Mouse (Mus musculus): ENCODE measurements around the gene Muc13. TPM values are rescaled to one million over a fixed set of nuclear protein-coding genes. Genes with fewer than 3 reads are reported as not detected.

Muc13 gene
- polyA plus RNA-seq, 1 experiment from 2014 or later: 0.06 TPM

DNA sequence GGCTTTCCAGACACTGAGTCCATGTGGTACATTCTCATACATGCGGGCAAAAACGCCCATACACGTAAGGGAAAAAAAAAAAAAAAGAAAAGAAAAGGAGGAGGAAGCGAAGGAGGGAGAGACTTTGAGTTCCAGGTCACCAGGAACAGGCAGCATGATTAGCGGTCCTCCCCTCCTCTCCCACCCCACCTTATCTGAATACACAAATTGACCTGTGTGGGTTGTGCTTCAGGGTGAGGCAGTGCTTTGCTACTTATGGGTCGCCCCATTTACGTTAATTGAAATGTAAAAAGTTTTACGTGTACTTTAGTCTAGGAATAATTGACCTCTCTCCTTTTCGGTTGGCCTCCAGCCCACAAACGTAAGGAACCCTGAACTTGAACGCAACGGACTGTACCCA lies 27.5 kb upstream of the Muc13 start:
- no peak for ATAC-seq (ENCODE audit: low FRiP score, low TSS enrichment)
- WGBS: 84% methylated on average over 12 of the region's 12 CpGs
- no peaks in the 10 kb centered on the region for H3K9me3 ChIP-seq (ENCODE audit: low read length)
- no peak overlapping the region for H3K4me2 ChIP-seq (replicated peaks; ENCODE audit: low read depth, low read length)
- H3K27me3 ChIP-seq (ENCODE audit: insufficient read depth, low read length): no peaks in the 10 kb centered on the region
- H3K36me3 ChIP-seq (ENCODE audit: insufficient read depth, low read length): 0 out of 2 replicates have a peak, but pooled peaks cover 4% of the 10 kb centered on the region
- 0 out of 2 replicates have a peak, but pooled peaks cover 4% of the 10 kb centered on the region for H3K4me1 ChIP-seq (ENCODE audit: insufficient read depth, low read length)
- H3K9ac ChIP-seq (replicated peaks; ENCODE audit: low read length): no peak overlapping the region
- H3K27ac ChIP-seq (ENCODE audit: low read length): no peak overlapping the region
- no peak overlapping the region for H3K4me3 ChIP-seq (ENCODE audit: low read length)

- Histone ChIP-seq H3K27me3 (ENCODE audit: insufficient read depth, low read length) (no peaks in the 10 kb centered on the region), H3K4me2 (replicated peaks; ENCODE audit: low read depth, low read length) (no peak overlapping the region), H3K36me3 (ENCODE audit: insufficient read depth, low read length) (0 out of 2 replicates have a peak, but pooled peaks cover 4% of the 10 kb centered on the region), H3K9ac (replicated peaks; ENCODE audit: low read length) (no peak overlapping the region), H3K9me3 (ENCODE audit: low read length) (no peaks in the 10 kb centered on the region), H3K4me1 (ENCODE audit: insufficient read depth, low read length) (0 out of 2 replicates have a peak, but pooled peaks cover 4% of the 10 kb centered on the region), H3K27ac (ENCODE audit: low read length) (no peak overlapping the region), H3K4me3 (ENCODE audit: low read length) (no peak overlapping the region)
- no peak for ATAC-seq (ENCODE audit: low FRiP score, low TSS enrichment)
- WGBS: 73% methylated on average over 15 of the region's 15 CpGs
Observed at GRCm38 (mm10) chr16:33766757-33767156, 27.1 kb upstream of the Muc13 start.

DNA sequence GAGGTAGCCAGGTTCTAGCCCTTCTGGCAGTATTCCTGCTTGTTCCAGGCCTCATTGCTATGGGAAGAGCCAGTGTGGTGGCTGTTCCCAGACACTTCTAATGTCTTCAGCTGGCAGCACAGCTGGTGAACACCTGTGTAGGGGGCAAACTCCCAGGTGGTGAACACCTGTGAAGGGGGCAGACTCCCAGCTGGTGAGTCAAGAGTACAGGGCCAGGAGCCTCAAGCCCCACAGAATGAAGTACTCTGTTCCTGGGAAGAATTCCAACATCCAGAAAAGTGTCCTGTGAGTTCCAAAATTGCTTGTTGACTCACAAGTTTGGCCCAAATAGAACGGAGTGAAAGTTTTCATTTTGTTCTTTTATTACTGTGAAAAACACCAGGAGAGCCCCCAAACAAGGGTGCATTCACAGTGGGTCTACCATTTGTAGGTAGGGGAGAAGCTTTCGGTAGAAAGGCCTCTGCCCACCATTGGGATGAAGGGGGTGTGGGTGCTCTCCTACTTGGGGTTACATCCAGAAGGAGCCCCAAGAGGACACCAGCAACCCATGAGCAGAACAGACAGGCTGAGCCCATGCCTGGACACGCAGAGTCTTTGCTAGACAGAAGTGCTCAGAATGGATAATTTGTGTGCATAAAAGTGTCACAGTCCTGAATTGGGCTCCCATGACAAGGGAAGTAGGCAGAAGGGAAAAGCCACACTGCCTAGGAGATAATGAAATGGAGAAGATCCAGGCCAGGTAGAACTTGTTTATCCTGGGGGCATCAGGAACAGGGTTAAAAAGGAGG lies 25.2 kb upstream of the Muc13 start:
- Histone ChIP-seq H3K9ac (replicated peaks; ENCODE audit: low read length) (no peak overlapping the region), H3K4me2 (replicated peaks; ENCODE audit: low read depth, low read length) (no peak overlapping the region), H3K9me3 (ENCODE audit: low read length) (no peaks in the 10 kb centered on the region), H3K4me3 (ENCODE audit: low read length) (no peak overlapping the region), H3K27ac (ENCODE audit: low read length) (no peak overlapping the region), H3K27me3 (ENCODE audit: insufficient read depth, low read length) (no peaks in the 10 kb centered on the region), H3K4me1 (ENCODE audit: insufficient read depth, low read length) (0 out of 2 replicates have a peak, but pooled peaks cover 4% of the 10 kb centered on the region), H3K36me3 (ENCODE audit: insufficient read depth, low read length) (0 out of 2 replicates have a peak, but pooled peaks cover 4% of the 10 kb centered on the region)
- ATAC-seq (ENCODE audit: low FRiP score, low TSS enrichment): no peak
- WGBS: 80% methylated on average over 3 of the region's 3 CpGs

GRCm38 (mm10) chr16:33769848-33770247 lies 24.0 kb upstream of the Muc13 start:
- no peak overlapping the region for H3K4me3 ChIP-seq (ENCODE audit: low read length)
- no peak overlapping the region for H3K27ac ChIP-seq (ENCODE audit: low read length)
- H3K9ac ChIP-seq (replicated peaks; ENCODE audit: low read length): no peak overlapping the region
- WGBS: 53% methylated on average over 7 of the region's 7 CpGs
- no peaks in the 10 kb centered on the region for H3K4me1 ChIP-seq (ENCODE audit: insufficient read depth, low read length)
- no peak for ATAC-seq (ENCODE audit: low FRiP score, low TSS enrichment)
- H3K9me3 ChIP-seq (ENCODE audit: low read length): no peaks in the 10 kb centered on the region
- H3K27me3 ChIP-seq (ENCODE audit: insufficient read depth, low read length): no peaks in the 10 kb centered on the region
- H3K36me3 ChIP-seq (ENCODE audit: insufficient read depth, low read length): 0 out of 2 replicates have a peak, but pooled peaks cover 4% of the 10 kb centered on the region
- no peak overlapping the region for H3K4me2 ChIP-seq (replicated peaks; ENCODE audit: low read depth, low read length)

DNA sequence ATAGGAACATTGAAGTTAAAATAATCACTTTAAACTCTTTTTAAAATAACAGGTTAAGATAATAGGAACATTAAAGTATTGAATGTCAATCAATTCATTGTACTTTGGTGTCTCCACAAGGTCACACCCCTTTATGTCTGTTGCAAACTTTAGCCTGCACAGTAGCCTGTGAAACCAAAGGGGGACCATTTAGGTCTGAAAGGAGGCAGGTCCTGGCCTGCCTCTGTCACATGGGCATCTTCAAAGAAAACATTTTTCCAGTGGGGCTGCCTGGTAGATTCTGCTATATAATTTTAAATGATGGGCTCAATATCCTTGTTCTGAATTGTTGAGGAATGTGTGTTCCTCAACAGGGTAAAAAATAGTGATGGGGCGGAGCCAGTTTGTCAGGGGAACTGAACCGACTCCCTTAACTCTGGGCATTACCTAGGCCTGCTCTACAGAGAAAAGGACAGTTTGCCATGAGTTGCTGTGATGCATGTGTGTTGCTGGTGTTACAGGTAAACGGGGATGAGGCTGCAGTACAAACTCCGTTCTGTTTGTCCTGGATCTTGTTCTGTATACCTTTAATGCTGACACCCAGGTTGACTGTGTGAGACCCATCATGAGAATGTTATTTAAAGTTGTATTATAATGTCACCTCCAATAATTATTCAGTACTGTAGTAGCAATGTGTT lies 22.9 kb upstream of the Muc13 start:
- Histone ChIP-seq H3K9ac (replicated peaks; ENCODE audit: low read length) (no peak overlapping the region), H3K36me3 (ENCODE audit: insufficient read depth, low read length) (0 out of 2 replicates have a peak, but pooled peaks cover 4% of the 10 kb centered on the region), H3K9me3 (ENCODE audit: low read length) (no peaks in the 10 kb centered on the region), H3K27ac (ENCODE audit: low read length) (no peak overlapping the region), H3K4me2 (replicated peaks; ENCODE audit: low read depth, low read length) (no peak overlapping the region), H3K4me3 (ENCODE audit: low read length) (no peak overlapping the region), H3K4me1 (ENCODE audit: insufficient read depth, low read length) (no peaks in the 10 kb centered on the region), H3K27me3 (ENCODE audit: insufficient read depth, low read length) (no peaks in the 10 kb centered on the region)
- ATAC-seq (ENCODE audit: low FRiP score, low TSS enrichment): no peak
- 90% methylated on average over 4 of the region's 4 CpGs for WGBS

DNA sequence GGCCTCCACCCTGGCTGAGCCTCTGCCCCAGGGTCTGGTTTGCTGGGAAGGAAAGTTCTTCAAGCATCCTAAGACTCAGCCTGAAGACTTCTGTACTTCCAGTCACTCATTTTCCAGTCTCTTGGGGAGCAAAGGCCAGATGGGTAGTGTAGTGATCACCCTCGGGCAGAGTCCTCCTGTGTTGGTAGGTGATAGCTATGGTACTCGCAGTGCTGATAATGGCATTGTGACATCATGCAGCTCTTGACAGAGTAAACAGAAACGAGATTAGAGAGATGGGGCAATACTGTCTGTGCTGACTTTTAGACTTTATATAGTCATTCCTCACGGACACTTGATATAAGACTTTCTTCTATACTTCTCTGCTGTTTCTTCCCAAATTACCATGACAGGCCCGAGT lies 21.0 kb upstream of the Muc13 start:
- ATAC-seq (ENCODE audit: low FRiP score, low TSS enrichment): no peak
- Histone ChIP-seq H3K27ac (ENCODE audit: low read length) (no peak overlapping the region), H3K4me1 (ENCODE audit: insufficient read depth, low read length) (no peaks in the 10 kb centered on the region), H3K4me3 (ENCODE audit: low read length) (no peak overlapping the region), H3K9ac (replicated peaks; ENCODE audit: low read length) (no peak overlapping the region), H3K27me3 (ENCODE audit: insufficient read depth, low read length) (no peaks in the 10 kb centered on the region), H3K9me3 (ENCODE audit: low read length) (no peaks in the 10 kb centered on the region), H3K36me3 (ENCODE audit: insufficient read depth, low read length) (no peaks in the 10 kb centered on the region), H3K4me2 (replicated peaks; ENCODE audit: low read depth, low read length) (no peak overlapping the region)
- 93% methylated on average over 5 of the region's 5 CpGs for WGBS

DNA sequence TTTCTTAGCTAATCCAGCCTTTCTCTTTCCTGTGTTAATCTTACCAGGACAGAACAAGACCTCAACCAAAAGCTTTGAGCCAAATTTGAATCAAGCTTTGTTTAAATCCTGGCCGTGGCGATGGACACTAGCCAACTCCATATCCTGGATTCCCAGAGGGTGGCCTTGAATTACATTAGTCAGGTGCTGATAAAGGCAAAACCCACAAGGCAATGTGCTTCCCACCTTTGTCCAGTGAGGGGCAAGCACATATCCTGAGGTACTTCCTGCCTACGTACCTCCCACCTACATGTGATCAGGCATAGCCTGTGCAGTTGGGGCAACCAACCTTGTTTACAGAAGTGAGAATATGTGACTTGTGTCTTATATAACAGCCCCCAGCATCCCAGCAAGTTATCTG lies 18.9 kb upstream of the Muc13 start:
- WGBS: 63% methylated on average over 3 of the region's 3 CpGs
- Histone ChIP-seq H3K36me3 (ENCODE audit: insufficient read depth, low read length) (no peaks in the 10 kb centered on the region), H3K27ac (ENCODE audit: low read length) (no peak overlapping the region), H3K4me1 (ENCODE audit: insufficient read depth, low read length) (no peaks in the 10 kb centered on the region), H3K9ac (replicated peaks; ENCODE audit: low read length) (no peak overlapping the region), H3K9me3 (ENCODE audit: low read length) (no peaks in the 10 kb centered on the region), H3K4me3 (ENCODE audit: low read length) (no peak overlapping the region), H3K4me2 (replicated peaks; ENCODE audit: low read depth, low read length) (no peak overlapping the region), H3K27me3 (ENCODE audit: insufficient read depth, low read length) (no peaks in the 10 kb centered on the region)
- no peak for ATAC-seq (ENCODE audit: low FRiP score, low TSS enrichment)

- Histone ChIP-seq H3K9me3 (ENCODE audit: low read length) (no peaks in the 10 kb centered on the region), H3K27me3 (ENCODE audit: insufficient read depth, low read length) (no peaks in the 10 kb centered on the region), H3K4me3 (ENCODE audit: low read length) (no peak overlapping the region), H3K9ac (replicated peaks; ENCODE audit: low read length) (no peak overlapping the region), H3K4me2 (replicated peaks; ENCODE audit: low read depth, low read length) (no peak overlapping the region), H3K27ac (ENCODE audit: low read length) (no peak overlapping the region), H3K36me3 (ENCODE audit: insufficient read depth, low read length) (no peaks in the 10 kb centered on the region), H3K4me1 (ENCODE audit: insufficient read depth, low read length) (no peaks in the 10 kb centered on the region)
- WGBS: 81% methylated on average over 1 of the region's 1 CpGs
- no peak for ATAC-seq (ENCODE audit: low FRiP score, low TSS enrichment)
Observed at GRCm38 (mm10) chr16:33775733-33776335, 18.0 kb upstream of the Muc13 start.

DNA sequence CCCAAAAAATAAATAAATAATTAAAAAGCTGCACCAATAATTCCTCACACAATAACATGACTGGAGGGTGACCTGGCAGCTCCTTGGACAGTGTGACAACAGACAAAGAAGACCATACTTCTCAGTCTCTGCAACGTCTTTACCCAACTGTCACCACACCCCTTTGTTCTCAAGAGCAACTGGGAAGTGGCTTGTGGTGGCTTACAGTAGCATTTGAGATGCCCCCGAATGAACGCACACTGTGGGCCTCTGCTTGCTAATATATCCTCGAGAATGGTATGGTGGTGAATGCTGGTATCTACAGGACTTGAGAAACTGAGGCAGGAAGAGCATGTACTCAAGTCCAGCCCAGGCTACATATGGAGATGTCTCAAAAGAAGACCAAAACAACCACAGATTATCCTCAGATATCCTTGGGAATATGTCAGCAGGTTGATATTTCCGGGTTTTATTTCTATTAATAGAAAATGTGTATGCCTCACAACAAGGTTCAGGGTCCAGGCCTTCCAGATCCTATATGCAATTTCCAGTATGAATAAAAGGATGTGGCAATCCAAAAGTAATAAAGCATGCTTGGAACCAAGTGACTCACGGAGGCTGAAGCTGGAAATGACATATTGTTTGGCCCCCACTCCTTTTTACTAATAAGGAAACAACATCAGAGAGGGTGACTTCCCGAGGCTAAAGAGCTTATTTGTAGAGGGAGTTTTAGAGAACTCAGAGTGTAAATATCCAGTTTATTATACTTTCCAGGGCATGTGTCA lies 16.9 kb upstream of the Muc13 start:
- H3K4me1 ChIP-seq (ENCODE audit: insufficient read depth, low read length): no peaks in the 10 kb centered on the region
- H3K36me3 ChIP-seq (ENCODE audit: insufficient read depth, low read length): no peaks in the 10 kb centered on the region
- H3K4me2 ChIP-seq (replicated peaks; ENCODE audit: low read depth, low read length): no peak overlapping the region
- no peaks in the 10 kb centered on the region for H3K27me3 ChIP-seq (ENCODE audit: insufficient read depth, low read length)
- no peaks in the 10 kb centered on the region for H3K9me3 ChIP-seq (ENCODE audit: low read length)
- H3K9ac ChIP-seq (replicated peaks; ENCODE audit: low read length): no peak overlapping the region
- no peak overlapping the region for H3K27ac ChIP-seq (ENCODE audit: low read length)
- 69% methylated on average over 7 of the region's 7 CpGs for whole genome bisulfite sequencing
- no peak for ATAC-seq (ENCODE audit: low FRiP score, low TSS enrichment)
- no peak overlapping the region for H3K4me3 ChIP-seq (ENCODE audit: low read length)
